20 mouse cellular contexts compared by ENCODE assay signal in the genomic region with DNA sequence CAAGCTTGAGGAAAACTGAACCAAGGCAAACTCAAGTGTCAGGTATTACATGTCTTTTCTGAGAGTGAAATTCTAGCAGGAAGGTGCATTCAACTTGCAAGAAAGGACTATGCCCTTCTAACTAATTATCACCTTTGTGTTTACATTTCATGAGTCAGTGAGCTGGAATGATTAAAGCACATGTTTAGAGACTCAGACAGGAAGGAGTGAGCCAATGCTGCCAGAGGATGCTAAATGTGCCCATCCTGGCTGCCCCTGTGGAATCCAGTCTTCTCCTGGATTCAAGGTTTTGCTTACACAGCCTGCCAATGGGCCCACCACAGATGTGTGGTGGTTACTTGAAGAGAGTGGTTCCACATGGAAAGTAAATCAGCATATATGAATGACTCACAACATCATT.
A peak's percentile ranks its signal among the peaks of the same experiment; 100 is the strongest.
DNase-seq lines count a peak whose midpoint lies in the region; ATAC-seq lines count a peak whose summit lies in the region.
"Had no signal": no experiment of that assay in that cellular context is flagged by ENCODE, and none has a peak within 500 bp of the region (broad histone marks: within the 10 kb centered on the region; RNA-seq: fewer than 3 reads in every experiment).

No protein-coding gene starts in this region.

- no peaks in the 10 kb centered on the region for H3K27me3 ChIP-seq in limb, embryonic 10.5 days (ENCODE audit: low read depth, poor library complexity, severe bottlenecking)
- no peaks in the 10 kb centered on the region for H3K27me3 ChIP-seq in hindbrain, embryonic 14.5 days (ENCODE audit: control insufficient read depth, insufficient read depth, low read length)
- H3K27me3 ChIP-seq: liver, embryonic 13.5 days; neural tube, embryonic 15.5 days had no signal

- no peak for ATAC-seq in hindbrain, embryonic 14.5 days (ENCODE audit: low FRiP score)

- no peak overlapping the region for H3K9ac ChIP-seq in hindbrain, embryonic 14.5 days
- H3K9ac ChIP-seq: liver, embryonic 13.5 days; neural tube, embryonic 15.5 days had no signal

- no peaks in the 10 kb centered on the region for H3K36me3 ChIP-seq in limb, embryonic 10.5 days
- no peaks in the 10 kb centered on the region for H3K36me3 ChIP-seq in hindbrain, embryonic 14.5 days (replicated peaks; ENCODE audit: control insufficient read depth, insufficient read depth)
- H3K36me3 ChIP-seq: liver, embryonic 13.5 days; neural tube, embryonic 15.5 days had no signal

- H3K4me2 ChIP-seq in hindbrain, embryonic 14.5 days (replicated peaks): no peak overlapping the region
- H3K4me2 ChIP-seq: liver, embryonic 13.5 days; neural tube, embryonic 15.5 days had no signal

- H3K27ac ChIP-seq in limb, embryonic 10.5 days: no peak overlapping the region
- H3K27ac ChIP-seq in hindbrain, embryonic 14.5 days: no peak overlapping the region
- H3K27ac ChIP-seq: gastrocnemius, adult 2 months; layer of hippocampus, adult 2 months; liver, embryonic 13.5 days; neural tube, embryonic 15.5 days had no signal

- H3K4me1 ChIP-seq in limb, embryonic 10.5 days: peaks cover 17% of the 10 kb centered on the region
- H3K4me1 ChIP-seq in hindbrain, embryonic 14.5 days (replicated peaks; ENCODE audit: control insufficient read depth, insufficient read depth, low read length): no peaks in the 10 kb centered on the region
- H3K4me1 ChIP-seq: liver, embryonic 13.5 days; neural tube, embryonic 15.5 days had no signal

- no peak overlapping the region for H3K4me3 ChIP-seq in limb, embryonic 10.5 days
- no peak overlapping the region for H3K4me3 ChIP-seq in hindbrain, embryonic 14.5 days (replicated peaks; ENCODE audit: low read length)
- H3K4me3 ChIP-seq: gastrocnemius, adult 2 months; layer of hippocampus, adult 2 months; liver, embryonic 13.5 days; myocyte; neural tube, embryonic 15.5 days had no signal

- DNase-seq in embryo, embryonic 10 days (ENCODE audit: low spot score): peak; percentile 31
- no peak for DNase-seq in embryo, embryonic 9.5 days (ENCODE audit: extremely low spot score)
- DNase-seq in kidney, adult 11 months: peak; percentile 2
- DNase-seq in kidney, postnatal 25 days: no peak
- DNase-seq in kidney, adult 9 months: peak; percentile 26
- DNase-seq in kidney, postnatal 4 days: peak; percentile 18 to 46
- DNase-seq in limb, embryonic 10.5 days (ENCODE audit: low spot score): no peak
- no peak for DNase-seq in hindbrain, embryonic 14.5 days (ENCODE audit: low spot score)
- DNase-seq: adrenal gland, postnatal 25 days; cerebellum, adult 9-11 months; embryo, embryonic 11 days; gastrocnemius, adult 2 months; heart, adult 11 months; heart, postnatal 4 days; liver, embryonic 13.5 days; midbrain, embryonic 14.5 days; thymus, adult 18-20 months had no signal

- no peaks in the 10 kb centered on the region for H3K9me3 ChIP-seq in limb, embryonic 10.5 days (replicated peaks)
- no peaks in the 10 kb centered on the region for H3K9me3 ChIP-seq in hindbrain, embryonic 14.5 days (ENCODE audit: control insufficient read depth, low read length)
- H3K9me3 ChIP-seq: liver, embryonic 13.5 days; neural tube, embryonic 15.5 days had no signal

Comparison
In these comparisons a context has a peak if more than half of its experiments do, and no peak if none do; other contexts are left out.
1. DNase-seq: peak in embryo, embryonic 10 days (single experiment), kidney, adult 11 months (single experiment), kidney, adult 9 months (single experiment) and kidney, postnatal 4 days (2 of 2); none in embryo, embryonic 9.5 days (single experiment), kidney, postnatal 25 days (0 of 2), limb, embryonic 10.5 days (single experiment) and hindbrain, embryonic 14.5 days (single experiment).